Mouse (Mus musculus) forebrain, embryonic 10.5 days (tissue): ENCODE results near the gene Olfr31. TPM values are rescaled to one million over a fixed set of nuclear protein-coding genes. Genes with fewer than 3 reads are reported as not detected.

Experiments used
- DNase-seq: peaks from one replicate; pipeline ENCODE4 v3.0.0-alpha.2; 2017; ENCODE audit warnings: low spot score; ENCODE audit errors: extremely low spot score
- H3K27ac ChIP-seq: fragments of 300-500 bp; sonication (generic); 2 replicates; pipeline ENCODE4 v1.5.1; 2016; ENCODE audit warnings: mild to moderate bottlenecking
- H3K27me3 ChIP-seq: fragments of 300-500 bp; sonication (generic); 2 replicates; pipeline ENCODE4 v1.6.1; 2016; ENCODE audit warnings: mild to moderate bottlenecking; ENCODE audit not compliant: poor library complexity, severe bottlenecking
- H3K36me3 ChIP-seq: fragments of 300-500 bp; sonication (generic); replicated peaks from 2 replicates; pipeline ENCODE4 v1.6.1; 2016; ENCODE audit warnings: mild to moderate bottlenecking, moderate library complexity
- H3K4me1 ChIP-seq: fragments of 300-500 bp; sonication (generic); 2 replicates; pipeline ENCODE4 v1.6.1; 2016
- H3K4me3 ChIP-seq: fragments of 300-500 bp; sonication (generic); 2 replicates; pipeline ENCODE4 v1.5.1; 2016; ENCODE audit warnings: mild to moderate bottlenecking, moderate library complexity
- H3K9me3 ChIP-seq: fragments of 300-500 bp; sonication (generic); 2 replicates; pipeline ENCODE4 v1.6.1; 2016; ENCODE audit warnings: mild to moderate bottlenecking, moderate library complexity
- WGBS: fragments of 180-500 bp; shearing (Covaris S2); methylation state at CpG from one replicate; pipeline ENCODE4 v1.1.7; 2016; 5-methylcytosine and 5-hydroxymethylcytosine counted together
- polyA plus RNA-seq: library from polyadenylated mRNA; unstranded; fragments of >200 nt; fragmentation: Nextera tagmentation; extraction: Ambion mirVana; gene quantifications from 2 replicates; pipeline ENCODE4 v1.2.1, GENCODE M21; 2016

The Olfr31 gene
- polyA plus RNA-seq, 1 experiment from 2014 or later: not detected

GRCm38 (mm10) chr14:14350263-14351147 lies 27.9 kb downstream of the Olfr31 start:
- H3K27ac ChIP-seq: no peak overlapping the region
- H3K4me3 ChIP-seq: no peak overlapping the region
- H3K27me3 ChIP-seq: no peaks in the 10 kb centered on the region
- WGBS: 96% methylated on average over 29 of the region's 29 CpGs
- peaks cover 35% of the 10 kb centered on the region for H3K36me3 ChIP-seq
- peaks cover 11% of the 10 kb centered on the region for H3K4me1 ChIP-seq
- H3K9me3 ChIP-seq: peaks cover 90% of the 10 kb centered on the region
- DNase-seq: no peak

GRCm38 (mm10) chr14:14351148-14351455 lies 28.5 kb downstream of the Olfr31 start:
- no peak overlapping the region for H3K27ac ChIP-seq
- no peak overlapping the region for H3K4me3 ChIP-seq
- H3K9me3 ChIP-seq: peaks cover 96% of the 10 kb centered on the region
- DNase-seq: no peak
- WGBS: 95% methylated on average over 7 of the region's 7 CpGs
- H3K4me1 ChIP-seq: peaks cover 9% of the 10 kb centered on the region
- H3K27me3 ChIP-seq: no peaks in the 10 kb centered on the region
- H3K36me3 ChIP-seq: peaks cover 35% of the 10 kb centered on the region

GRCm38 (mm10) chr14:14351721-14352590 lies 29.3 kb downstream of the Olfr31 start:
- 96% methylated on average over 9 of the region's 9 CpGs for WGBS
- no peaks in the 10 kb centered on the region for H3K27me3 ChIP-seq
- no peak overlapping the region for H3K27ac ChIP-seq
- H3K4me3 ChIP-seq: no peak overlapping the region
- peaks cover under 1% of the 10 kb centered on the region; the same call in 1 of the 2 replicates for H3K4me1 ChIP-seq
- peaks cover 93% of the 10 kb centered on the region for H3K9me3 ChIP-seq
- DNase-seq: no peak
- H3K36me3 ChIP-seq: peaks cover 35% of the 10 kb centered on the region

- 82% methylated on average over 6 of the region's 6 CpGs for WGBS
- no peaks in the 10 kb centered on the region for H3K4me1 ChIP-seq
- H3K27ac ChIP-seq: no peak overlapping the region
- no peaks in the 10 kb centered on the region for H3K27me3 ChIP-seq
- peaks cover 87% of the 10 kb centered on the region for H3K9me3 ChIP-seq
- H3K36me3 ChIP-seq: peaks cover 34% of the 10 kb centered on the region
- no peak for DNase-seq
- H3K4me3 ChIP-seq: no peak overlapping the region
These were observed 30.0 kb downstream of the Olfr31 start for GRCm38 (mm10) chr14:14352606-14353005.

GRCm38 (mm10) chr14:14353081-14353732 lies 30.6 kb downstream of the Olfr31 start:
- 94% methylated on average over 7 of the region's 7 CpGs for WGBS
- H3K9me3 ChIP-seq: peaks cover 81% of the 10 kb centered on the region
- DNase-seq: no peak
- H3K36me3 ChIP-seq: peaks cover 28% of the 10 kb centered on the region
- H3K4me1 ChIP-seq: no peaks in the 10 kb centered on the region
- H3K27ac ChIP-seq: no peak overlapping the region
- H3K27me3 ChIP-seq: no peaks in the 10 kb centered on the region
- no peak overlapping the region for H3K4me3 ChIP-seq

- Histone ChIP-seq H3K27me3 (no peaks in the 10 kb centered on the region), H3K4me3 (no peak overlapping the region), H3K36me3 (peaks cover 23% of the 10 kb centered on the region), H3K27ac (no peak overlapping the region), H3K9me3 (peaks cover 74% of the 10 kb centered on the region), H3K4me1 (no peaks in the 10 kb centered on the region)
- WGBS: 95% methylated on average over 8 of the region's 8 CpGs
- DNase-seq: no peak
These were observed 31.3 kb downstream of the Olfr31 start for GRCm38 (mm10) chr14:14353740-14354510.

- Histone ChIP-seq H3K27ac (no peak overlapping the region), H3K9me3 (peaks cover 66% of the 10 kb centered on the region), H3K27me3 (no peaks in the 10 kb centered on the region), H3K4me1 (no peaks in the 10 kb centered on the region), H3K36me3 (peaks cover 16% of the 10 kb centered on the region), H3K4me3 (no peak overlapping the region)
- WGBS: 95% methylated on average over 13 of the region's 13 CpGs
- no peak for DNase-seq
These were observed 32.1 kb downstream of the Olfr31 start for GRCm38 (mm10) chr14:14354511-14355359.

- peaks cover 10% of the 10 kb centered on the region for H3K36me3 ChIP-seq
- no peak overlapping the region for H3K4me3 ChIP-seq
- H3K27ac ChIP-seq: no peak overlapping the region
- WGBS: 93% methylated on average over 8 of the region's 8 CpGs
- peaks cover 60% of the 10 kb centered on the region for H3K9me3 ChIP-seq
- no peaks in the 10 kb centered on the region for H3K4me1 ChIP-seq
- no peak for DNase-seq
- no peaks in the 10 kb centered on the region for H3K27me3 ChIP-seq
These were observed 32.7 kb downstream of the Olfr31 start for GRCm38 (mm10) chr14:14355360-14355646.

Other genes starting within 250 kb of the Olfr31 start
- 294 and 295 TPM in 2 replicates for gene Psmd6, start 201.8 kb upstream of the Olfr31 start, polyA plus RNA-seq
- gene Olfr720, start 136.0 kb upstream of the Olfr31 start, polyA plus RNA-seq: not detected in 2 replicates
- gene Il3ra, start 23.4 kb downstream of the Olfr31 start, polyA plus RNA-seq: 1.6 and 2.2 TPM in 2 replicates
- gene Olfr721-ps1, start 78.5 kb downstream of the Olfr31 start, polyA plus RNA-seq: not detected in 2 replicates